Mouse (Mus musculus) adrenal gland, adult (tissue): ENCODE data around the gene Mapt.

ENCODE experiments used
- DNase-seq, 2 experiments: peaks; one replicate each; pipeline ENCODE4 v3.0.0; 2022 to 2023; ENCODE audit warnings: low spot score in 1 of 2; ENCODE audit not compliant: inconsistent age in 2 of 2

Mapt gene

GRCm38 (mm10) chr11:104309377-104310225, 78.4 kb downstream of the Mapt start:
- no peak for DNase-seq

- DNase-seq = no peak
Measured at GRCm38 (mm10) chr11:104310226-104310887, 79.2 kb downstream of the Mapt start.

GRCm38 (mm10) chr11:104311643-104312042, 80.5 kb downstream of the Mapt start:
- no peak for DNase-seq

GRCm38 (mm10) chr11:104315703-104316102, 84.5 kb downstream of the Mapt start:
- peak; percentile 69 to 91 for DNase-seq

- peak in 1 of 2 experiments; percentile 58 for DNase-seq
Measured at GRCm38 (mm10) chr11:104316685-104317400, 85.7 kb downstream of the Mapt start.

- DNase-seq = no peak
Measured at GRCm38 (mm10) chr11:104317631-104318030, 86.4 kb downstream of the Mapt start.

GRCm38 (mm10) chr11:104318940-104319781, 88.0 kb downstream of the Mapt start:
- peak; percentile 39 to 71 for DNase-seq

- no peak for DNase-seq
Measured at GRCm38 (mm10) chr11:104320511-104320910, 89.3 kb downstream of the Mapt start.

GRCm38 (mm10) chr11:104322142-104322541, 91.0 kb downstream of the Mapt start:
- no peak for DNase-seq

GRCm38 (mm10) chr11:104327462-104327861, 96.3 kb downstream of the Mapt start:
- no peak for DNase-seq

GRCm38 (mm10) chr11:104327946-104328345, 96.8 kb downstream of the Mapt start:
- no peak for DNase-seq

GRCm38 (mm10) chr11:104329185-104329926, 98.2 kb downstream of the Mapt start:
- no peak for DNase-seq

- DNase-seq = peak in 1 of 2 experiments; percentile 67
Measured at GRCm38 (mm10) chr11:104330151-104330550, 99.0 kb downstream of the Mapt start.

- DNase-seq = no peak
Measured at GRCm38 (mm10) chr11:104331208-104331607, 100.0 kb downstream of the Mapt start.

- no peak for DNase-seq
Measured at GRCm38 (mm10) chr11:104332105-104332504, 100.9 kb downstream of the Mapt start.

- no peak for DNase-seq
Measured at GRCm38 (mm10) chr11:104334115-104334514, 102.9 kb downstream of the Mapt start.

- no peak for DNase-seq
Measured at GRCm38 (mm10) chr11:104334946-104335345, 103.8 kb downstream of the Mapt start.

GRCm38 (mm10) chr11:104346931-104347330, 115.7 kb downstream of the Mapt start:
- peak in 1 of 2 experiments; percentile 74 for DNase-seq

GRCm38 (mm10) chr11:104361790-104362189, 130.6 kb downstream of the Mapt start:
- no peak for DNase-seq

GRCm38 (mm10) chr11:104362704-104363103, 131.5 kb downstream of the Mapt start:
- no peak for DNase-seq
